Mouse (Mus musculus) cerebellum, adult 2 months (tissue): ENCODE measurements around the gene Armc3.
A peak's percentile ranks its signal among the peaks of the same experiment; 100 is the strongest.

Experiments used
- CTCF ChIP-seq: fragments of 200-500 bp; IDR thresholded peaks from 2 replicates; pipeline ENCODE4 v1.5.1; 2011; ENCODE audit warnings: low read depth, mild to moderate bottlenecking, control low read depth, low read length, moderate library complexity, borderline replicate concordance; ENCODE audit not compliant: insufficient read depth
- POLR2A ChIP-seq: fragments of 200-500 bp; IDR thresholded peaks from 2 replicates; pipeline ENCODE4 v1.6.1; 2011; ENCODE audit warnings: low read length, control low read depth, borderline replicate concordance; ENCODE audit not compliant: insufficient read depth

GRCm38 (mm10) chr2:19156176-19156575 is 42.9 kb upstream of the Armc3 start:
- TF ChIP-seq POLR2A, result no peak
- TF ChIP-seq CTCF, result peak; percentile 25; the same call in 1 of the 2 replicates
